Mouse (Mus musculus): Measurements from ENCODE around the gene Got2.

The Got2 gene

DNA sequence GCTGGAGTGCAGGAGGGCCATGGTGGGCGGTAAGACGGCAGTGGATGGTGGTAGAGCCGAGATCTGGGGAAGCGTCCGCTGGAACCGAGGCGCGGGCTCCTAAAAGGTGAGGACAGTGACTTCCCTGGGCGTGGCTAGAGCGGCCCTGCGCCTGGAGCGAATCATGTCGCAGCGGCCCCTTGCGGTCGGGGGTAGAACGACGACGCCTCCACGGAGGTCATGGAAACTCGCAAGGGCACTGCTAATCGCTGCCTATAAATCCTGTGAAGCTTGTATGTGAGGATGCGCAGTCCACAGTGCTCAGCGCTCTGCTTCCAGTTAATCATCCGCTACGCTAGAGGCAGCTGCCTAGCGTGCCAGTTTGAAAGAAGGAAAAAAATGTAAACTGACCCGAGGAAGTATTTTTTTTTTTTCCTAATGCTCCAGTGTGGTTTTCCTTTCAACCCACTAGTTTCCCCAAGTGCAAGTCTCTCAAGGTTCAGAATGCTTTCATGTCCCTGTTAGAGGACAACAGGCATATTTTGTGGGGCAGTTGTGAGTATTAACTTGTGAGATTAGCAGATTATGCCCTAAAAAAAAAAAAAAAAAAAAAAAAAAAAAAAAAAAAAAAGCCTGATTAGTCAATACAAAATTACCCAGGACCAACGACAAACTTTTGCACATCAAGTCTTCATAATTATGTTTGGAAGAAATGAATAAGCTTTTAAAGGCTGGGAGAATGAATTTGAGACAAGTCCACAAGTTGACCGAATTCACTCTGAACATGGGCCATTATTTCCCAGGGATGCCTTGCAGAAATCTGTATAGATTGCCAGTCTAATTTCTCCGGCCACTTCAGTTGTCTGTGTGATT is at the start of gene Got2:
Gene Got2, minus strand, starts transcription at position 263 of the 852 bp plus-strand sequence.
- DNase-seq, result peak; percentile 95

DNA sequence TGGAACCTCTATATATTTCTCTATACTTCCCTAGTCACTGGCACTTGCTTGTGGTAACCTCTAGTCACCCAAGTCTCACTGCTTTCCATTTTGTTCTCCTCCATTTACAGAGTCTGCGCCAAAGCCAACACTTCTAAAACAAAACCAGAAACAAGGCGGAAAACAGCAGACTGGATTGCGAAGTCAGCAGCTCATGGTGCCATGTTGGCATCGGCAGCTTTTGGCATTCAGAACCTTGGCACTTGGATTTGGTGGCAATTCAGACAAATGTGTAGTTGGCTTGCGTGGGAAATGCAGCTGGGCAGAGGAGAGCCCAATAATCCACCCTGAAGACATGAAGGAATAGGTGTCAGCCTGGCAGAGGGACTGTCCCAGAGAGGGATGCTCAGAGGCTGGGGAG is 44.5 kb upstream of the Got2 start:
- no peak for DNase-seq

DNA sequence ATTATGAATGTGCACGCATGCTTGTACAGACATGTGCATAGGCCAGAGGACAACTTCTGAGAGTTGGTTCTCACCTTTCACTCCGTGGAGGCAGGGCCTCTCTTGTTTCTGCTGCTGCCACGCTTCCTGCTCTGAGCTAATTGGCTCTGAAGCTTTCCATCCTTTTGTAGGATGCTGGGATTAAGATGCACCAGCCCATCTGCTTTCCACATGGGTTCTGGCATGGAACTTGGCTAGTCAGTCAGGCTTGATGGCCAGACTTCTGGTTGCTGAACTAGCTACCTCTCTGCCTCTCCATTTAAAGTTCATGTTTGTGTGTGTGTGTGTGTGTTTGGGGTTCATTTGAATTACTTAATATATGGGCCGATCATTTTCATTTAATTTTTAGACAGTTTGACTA is 41.5 kb upstream of the Got2 start:
- no peak for DNase-seq

DNA sequence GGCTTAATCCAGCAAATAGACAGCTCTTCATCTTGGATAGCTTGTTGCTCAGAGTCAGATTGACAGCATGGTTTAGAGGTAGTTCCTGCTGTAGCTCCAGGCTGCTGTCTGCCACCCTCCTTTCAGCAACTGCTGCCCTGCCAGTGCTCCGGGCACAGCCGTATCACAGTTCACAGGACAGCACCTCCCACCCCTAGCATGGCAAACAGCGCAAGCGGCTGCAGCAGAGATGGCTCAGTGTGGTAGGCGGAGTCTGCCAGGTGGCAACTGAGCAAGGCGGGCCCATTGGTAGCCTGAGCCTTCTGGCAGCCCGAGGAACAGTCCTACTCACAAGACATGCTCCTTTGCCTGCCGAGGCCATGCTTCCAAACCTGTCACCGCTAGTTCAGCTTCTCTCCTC is 27.8 kb upstream of the Got2 start:
- DNase-seq, result peak; percentile 38 to 58

GRCm38 (mm10) chr8:95914905-95915643 is 26.7 kb upstream of the Got2 start:
- peak; percentile 87 to 88 for DNase-seq

- DNase-seq, result no peak
These were observed 22.9 kb upstream of the Got2 start for GRCm38 (mm10) chr8:95911240-95911639.

DNA sequence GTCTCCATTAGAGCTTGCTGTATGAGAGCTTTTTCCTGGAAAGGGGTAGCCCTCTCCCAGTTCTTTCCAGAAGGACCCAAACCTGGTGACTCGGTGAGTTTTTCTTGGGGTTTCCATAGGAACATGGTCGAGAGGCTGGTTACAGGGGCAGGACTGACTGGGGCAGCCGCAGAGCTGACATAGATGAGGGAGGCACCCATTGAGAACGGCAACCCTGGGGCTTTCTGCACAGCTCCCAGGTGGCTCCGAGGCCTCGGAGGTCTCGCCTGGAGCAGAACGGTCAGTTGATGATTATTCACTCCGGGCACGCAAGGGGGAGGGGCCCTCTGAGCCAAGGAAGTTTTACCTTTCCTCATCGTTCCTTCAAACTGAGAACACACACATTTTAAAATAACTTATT is 19.5 kb upstream of the Got2 start:
- DNase-seq, result peak; percentile 16 to 29

GRCm38 (mm10) chr8:95906738-95907137 is 18.4 kb upstream of the Got2 start:
- no peak for DNase-seq

DNA sequence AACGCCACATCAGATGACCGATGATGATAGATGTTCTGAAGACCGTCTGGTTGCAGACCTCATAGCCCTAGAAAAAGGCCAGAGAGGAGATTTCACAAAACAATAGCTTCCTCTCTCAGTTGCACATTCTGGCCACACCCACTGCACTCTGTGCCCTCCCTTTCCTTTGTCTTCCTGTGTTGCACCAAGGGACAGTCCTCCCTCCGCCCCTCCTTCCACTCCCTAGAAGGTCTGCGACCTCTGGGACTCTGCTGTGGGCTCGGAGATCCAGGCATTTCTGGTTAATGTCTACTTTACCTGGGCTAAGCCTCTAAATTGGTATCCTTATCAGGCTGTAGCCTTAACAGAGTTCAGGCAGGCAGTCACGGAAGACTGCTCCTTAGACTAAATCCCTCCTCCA is 13.5 kb upstream of the Got2 start:
- DNase-seq, result peak; percentile 25 to 47

GRCm38 (mm10) chr8:95893701-95894100 is 5.4 kb upstream of the Got2 start:
- no peak for DNase-seq

GRCm38 (mm10) chr8:95887578-95888284 is 616 bp downstream of the Got2 start:
- peak; percentile 88 to 93 for DNase-seq

DNA sequence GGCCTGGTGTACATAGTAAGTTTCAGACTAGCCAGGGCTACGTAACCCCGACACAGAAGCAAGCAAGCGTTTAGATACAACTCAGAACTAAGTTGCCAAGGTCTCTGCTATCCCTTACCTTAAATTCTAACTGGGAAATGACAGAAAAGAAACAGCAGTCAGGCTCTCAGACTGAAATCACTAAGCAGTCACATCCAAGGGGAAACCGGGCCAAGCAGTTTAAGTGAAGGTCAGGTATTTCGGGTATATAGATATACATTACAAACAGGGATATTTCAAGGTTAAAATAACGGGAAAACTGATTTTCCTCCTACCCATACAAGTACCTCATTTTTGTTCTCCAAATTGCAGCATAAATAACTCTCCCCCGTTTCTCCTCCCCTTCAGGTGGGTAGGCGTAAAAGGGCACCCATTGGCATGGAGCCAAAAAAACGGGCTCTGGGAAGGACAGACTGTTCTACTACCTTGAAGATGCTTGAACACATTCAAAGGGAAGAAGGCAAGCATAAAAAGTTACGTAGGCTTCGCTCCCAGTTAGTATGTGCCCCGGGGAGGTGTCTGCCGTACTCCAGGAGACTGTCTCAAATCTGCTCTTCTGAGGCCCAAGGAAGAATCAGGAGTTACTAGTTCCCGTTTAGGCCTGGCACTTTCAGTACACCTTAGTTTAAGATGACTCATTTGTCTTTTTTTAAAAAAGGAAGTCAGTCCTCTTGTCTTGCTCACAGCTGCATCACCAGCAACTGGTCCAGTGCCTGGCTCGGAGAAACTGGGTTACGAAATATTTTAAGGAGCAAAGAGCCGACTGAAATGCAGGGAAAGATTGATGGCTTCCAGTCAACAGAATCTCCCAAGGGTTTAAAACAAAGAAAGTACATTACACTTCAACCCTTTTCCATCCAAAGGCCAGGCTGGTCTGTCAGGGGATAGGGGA is 1.4 kb downstream of the Got2 start:
- DNase-seq, result peak; percentile 33 to 40

DNA sequence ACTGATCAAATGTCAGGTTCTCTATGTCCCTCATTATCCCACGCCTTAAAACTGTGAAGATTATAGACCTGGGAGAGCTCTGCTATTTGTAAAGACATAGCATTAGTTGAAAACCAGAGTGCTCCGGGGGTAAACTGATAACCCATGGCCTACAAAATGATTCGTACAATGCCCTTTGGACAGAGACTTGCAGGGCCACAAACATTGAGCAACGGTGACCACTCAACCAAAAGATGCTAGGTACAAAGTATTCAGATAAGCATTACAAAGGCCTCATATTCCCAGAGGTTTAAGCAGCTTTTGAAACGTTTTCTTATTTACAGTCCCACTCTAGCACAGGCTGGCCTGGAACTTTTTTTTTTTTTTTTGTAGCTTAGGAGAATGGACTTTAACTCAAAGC is 2.4 kb downstream of the Got2 start:
- DNase-seq, result no peak

DNA sequence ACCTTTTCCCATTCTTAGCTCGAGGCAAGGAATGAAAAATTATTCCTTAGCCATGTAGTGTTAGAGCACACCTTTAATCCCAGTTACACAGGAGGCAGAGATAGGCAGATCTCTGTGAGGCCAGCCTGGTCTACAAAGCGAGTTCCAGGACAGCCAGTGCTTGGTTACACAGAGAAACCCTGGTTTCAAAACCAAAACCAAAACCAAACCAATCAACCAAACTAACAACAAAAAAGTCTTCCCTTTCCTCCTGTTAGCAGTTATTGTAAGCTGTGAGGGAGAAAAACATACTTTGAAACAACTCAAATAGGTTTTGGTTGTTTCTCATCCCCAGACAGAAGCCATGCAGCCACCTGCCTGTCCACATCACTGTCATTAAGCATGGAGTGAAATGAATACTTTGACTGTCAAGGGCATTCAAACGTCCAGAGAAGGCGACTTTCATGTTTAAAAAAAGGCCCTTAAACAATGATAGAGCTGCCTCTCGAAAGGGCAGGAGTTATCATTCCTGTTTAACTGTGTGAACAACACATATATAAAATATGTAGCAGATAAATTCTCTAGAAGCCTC is 3.0 kb downstream of the Got2 start:
- DNase-seq, result no peak

DNA sequence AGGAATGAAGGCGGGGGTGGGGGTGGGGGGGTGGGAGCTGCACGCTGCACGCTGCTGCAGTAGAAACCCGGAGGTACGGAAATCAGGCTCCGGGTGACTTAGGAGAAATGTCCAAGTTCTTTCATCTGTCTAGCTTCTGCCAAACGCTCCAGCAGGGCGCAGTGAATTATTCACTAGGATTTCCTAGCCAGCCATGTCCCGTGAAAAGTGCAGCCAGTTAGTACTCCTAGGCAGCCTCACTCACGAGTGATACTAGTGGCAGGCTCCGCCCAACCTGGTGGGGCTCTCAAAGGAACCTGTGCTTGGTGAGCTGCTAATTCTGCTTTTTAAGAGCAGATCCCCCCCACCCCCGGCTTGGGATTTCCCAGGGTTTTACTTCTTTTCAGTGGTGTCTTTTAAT is 3.9 kb downstream of the Got2 start:
- DNase-seq, result peak; percentile 23 to 34

DNA sequence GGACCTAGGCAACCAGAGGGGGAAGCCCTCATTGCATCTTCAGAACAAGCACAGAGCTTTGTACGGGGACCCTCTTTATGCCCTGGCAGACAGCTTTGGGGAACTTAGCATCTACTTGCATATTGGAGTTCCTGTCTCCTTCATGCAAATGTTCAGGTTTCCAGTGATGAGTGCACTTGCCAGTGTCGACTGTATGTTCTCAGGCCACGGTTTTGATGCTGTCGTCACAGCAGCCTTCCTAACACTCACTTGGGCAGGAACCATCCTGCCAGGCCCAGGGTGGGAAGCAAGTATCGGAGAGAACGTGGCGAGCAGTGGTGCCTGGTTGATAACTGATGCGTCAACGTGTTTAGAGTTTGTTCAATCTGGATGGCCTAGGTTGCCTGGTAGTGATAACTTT is 6.2 kb downstream of the Got2 start:
- no peak for DNase-seq

- DNase-seq, result no peak
These were observed 6.8 kb downstream of the Got2 start for GRCm38 (mm10) chr8:95881576-95881975.

- DNase-seq, result no peak
These were observed 8.5 kb downstream of the Got2 start for GRCm38 (mm10) chr8:95879823-95880222.

GRCm38 (mm10) chr8:95878176-95878962 is 10.0 kb downstream of the Got2 start:
- DNase-seq, result peak; percentile 77 to 83

- DNase-seq, result no peak
These were observed 13.1 kb downstream of the Got2 start for GRCm38 (mm10) chr8:95875270-95875669.

GRCm38 (mm10) chr8:95871690-95872089 is 16.7 kb downstream of the Got2 start:
- no peak for DNase-seq
